Mouse (Mus musculus): ENCODE data around the gene Ndufv1. TPM values are rescaled to one million over a fixed set of nuclear protein-coding genes. Genes with fewer than 3 reads are reported as not detected.

Gene Ndufv1
- polyA plus RNA-seq, 2 experiments, result 84.8 to 159 TPM

DNA sequence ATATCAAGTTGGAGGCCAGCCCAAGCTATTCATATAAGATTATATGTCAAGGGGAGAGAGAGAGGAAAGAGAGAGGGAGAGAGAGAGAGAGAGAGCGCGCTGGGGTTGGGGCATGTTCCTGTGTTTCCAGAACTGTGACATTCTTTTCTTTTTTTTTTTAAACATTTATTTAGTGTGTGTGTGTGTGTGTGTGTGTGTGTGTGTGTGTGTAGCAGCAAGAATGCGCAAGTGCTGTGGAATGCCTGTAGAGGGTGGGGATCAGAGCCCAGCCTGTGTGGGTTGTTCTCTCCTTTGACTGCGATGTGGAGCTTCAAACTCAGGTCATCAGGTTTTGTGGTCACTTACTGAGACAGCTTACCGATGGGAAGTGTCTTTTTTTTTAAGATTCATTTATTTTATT is 52.4 kb downstream of the Ndufv1 start:
- H3K4me3 ChIP-seq (ENCODE audit: insufficient read depth in 1 of 2, low read depth in 2 of 2, low read length in 2 of 2), result no peak overlapping the region
- no peak for DNase-seq (ENCODE audit: low read depth in 3 of 3, low spot score in 3 of 3)
- no peaks in the 10 kb centered on the region for H3K9me3 ChIP-seq (ENCODE audit: control insufficient read depth, low read length)
- no peaks in the 10 kb centered on the region for H3K36me3 ChIP-seq (replicated peaks; ENCODE audit: control insufficient read depth, insufficient read depth, low read depth)
- ATAC-seq (ENCODE audit: insufficient read depth), result no peak
- H3K9ac ChIP-seq (replicated peaks), result no peak overlapping the region
- H3K27me3 ChIP-seq (ENCODE audit: control insufficient read depth, insufficient read depth, low read length), result no peaks in the 10 kb centered on the region
- no peaks in the 10 kb centered on the region for H3K4me1 ChIP-seq (replicated peaks; ENCODE audit: control insufficient read depth in 2 of 2, insufficient read depth in 2 of 2, low read length in 1 of 2)
- H3K4me2 ChIP-seq (ENCODE audit: low read depth), result no peak overlapping the region
- TF ChIP-seq CTCF (IDR thresholded peaks at IDR 0.05; ENCODE audit: low read depth) (no peak), EP300 (IDR thresholded peaks at IDR 0.05; ENCODE audit: low read depth) (no peak)
- H3K27ac ChIP-seq, result no peak overlapping the region
- WGBS (ENCODE audit: insufficient replicate concordance), result 69% methylated on average over 5 of the region's 5 CpGs

DNA sequence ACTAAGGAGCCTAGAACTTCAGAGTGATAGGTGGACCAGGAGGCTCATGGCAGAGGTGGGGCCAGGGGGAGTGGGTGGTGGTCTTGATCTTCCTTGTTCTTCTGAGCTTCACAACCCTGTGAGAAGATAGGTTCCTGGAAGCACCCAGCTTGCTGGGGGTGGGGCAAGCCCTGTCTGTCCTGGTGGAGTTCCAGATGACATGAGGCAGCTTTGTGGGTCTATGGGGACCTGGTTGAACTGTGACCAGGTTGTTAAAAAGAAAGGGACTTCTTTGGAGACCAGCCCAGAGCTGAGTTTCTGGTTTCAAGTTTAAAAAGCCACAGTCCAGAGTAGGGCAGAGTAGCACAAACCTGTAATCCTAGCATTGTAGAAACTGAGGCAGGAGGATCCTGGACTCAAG is 53.6 kb downstream of the Ndufv1 start:
- Histone ChIP-seq H3K27me3 (ENCODE audit: control insufficient read depth, insufficient read depth, low read length) (no peaks in the 10 kb centered on the region), H3K9ac (replicated peaks) (no peak overlapping the region), H3K4me2 (ENCODE audit: low read depth) (no peak overlapping the region), H3K9me3 (ENCODE audit: control insufficient read depth, low read length) (no peaks in the 10 kb centered on the region), H3K27ac (no peak overlapping the region), H3K4me1 (replicated peaks; ENCODE audit: control insufficient read depth in 2 of 2, insufficient read depth in 2 of 2, low read length in 1 of 2) (no peaks in the 10 kb centered on the region), H3K36me3 (replicated peaks; ENCODE audit: control insufficient read depth, insufficient read depth, low read depth) (no peaks in the 10 kb centered on the region), H3K4me3 (ENCODE audit: insufficient read depth in 1 of 2, low read depth in 2 of 2, low read length in 2 of 2) (no peak overlapping the region)
- DNase-seq (ENCODE audit: low read depth in 3 of 3, low spot score in 3 of 3), result no peak
- ATAC-seq (ENCODE audit: insufficient read depth), result no peak
- TF ChIP-seq EP300 (IDR thresholded peaks at IDR 0.05; ENCODE audit: low read depth) (no peak), CTCF (IDR thresholded peaks at IDR 0.05; ENCODE audit: low read depth) (no peak)

DNA sequence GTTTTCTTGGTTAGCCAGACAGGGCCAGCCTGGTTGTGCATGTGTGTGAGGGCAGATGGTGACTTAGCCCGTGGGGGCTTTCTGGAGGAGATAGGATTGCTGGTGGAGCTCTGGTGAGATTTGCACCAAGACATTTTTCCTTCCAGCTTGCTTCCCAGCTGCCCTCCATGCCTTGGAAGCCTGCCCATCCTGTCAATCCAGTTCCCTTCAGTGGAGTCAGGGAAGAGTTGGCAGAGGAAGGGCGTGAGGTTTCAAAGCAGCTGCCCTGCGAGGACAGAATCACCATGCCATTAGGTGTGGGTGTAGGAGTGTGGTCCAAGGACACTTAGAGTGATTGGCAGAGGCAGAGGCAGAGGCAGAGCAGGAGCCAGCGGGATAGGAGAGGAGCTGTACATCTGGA is 54.1 kb downstream of the Ndufv1 start, which contains the start of gene Aldh3b3:
TSS of gene Aldh3b3 (plus strand) at position 176 of the 400 bp plus-strand sequence.
- Histone ChIP-seq H3K36me3 (replicated peaks; ENCODE audit: control insufficient read depth, insufficient read depth, low read depth) (no peaks in the 10 kb centered on the region), H3K27ac (no peak within 1 kb of the TSS), H3K4me3 (ENCODE audit: insufficient read depth in 1 of 2, low read depth in 2 of 2, low read length in 2 of 2) (no peak within 1 kb of the TSS), H3K9me3 (ENCODE audit: control insufficient read depth, low read length) (no peaks in the 10 kb centered on the region), H3K4me2 (ENCODE audit: low read depth) (no peak within 1 kb of the TSS), H3K27me3 (ENCODE audit: control insufficient read depth, insufficient read depth, low read length) (no peaks in the 10 kb centered on the region), H3K4me1 (replicated peaks; ENCODE audit: control insufficient read depth in 2 of 2, insufficient read depth in 2 of 2, low read length in 1 of 2) (no peaks in the 10 kb centered on the region), H3K9ac (replicated peaks) (no peak within 1 kb of the TSS)
- no peak for TF ChIP-seq CTCF (IDR thresholded peaks at IDR 0.05; ENCODE audit: low read depth)
- no peak for TF ChIP-seq EP300 (IDR thresholded peaks at IDR 0.05; ENCODE audit: low read depth)
- WGBS (ENCODE audit: insufficient replicate concordance), result 63% methylated on average over 4 of the region's 4 CpGs
- DNase-seq (ENCODE audit: low read depth in 3 of 3, low spot score in 3 of 3), result no peak
- ATAC-seq (ENCODE audit: insufficient read depth), result no peak

Other genes starting within 250 kb of the Ndufv1 start
Only the 30 nearest of the 32 such genes appear.
- 13.2 and 17.0 TPM in 2 replicates for gene Chka, start 161.0 kb downstream of the Ndufv1 start, polyA plus RNA-seq (2012; rRNA removed)
- gene Chka, start 161.0 kb downstream of the Ndufv1 start, polyA plus RNA-seq (2014; fragmentation: Nextera tagmentation; extraction: Ambion mirVana), result 10.3 and 13.1 TPM in 2 replicates
- 47.1 and 48.6 TPM in 2 replicates for gene Tcirg1, start 105.7 kb downstream of the Ndufv1 start, polyA plus RNA-seq (2012; rRNA removed)
- 15.4 and 15.6 TPM in 2 replicates for gene Tcirg1, start 105.7 kb downstream of the Ndufv1 start, polyA plus RNA-seq (2014; fragmentation: Nextera tagmentation; extraction: Ambion mirVana)
- 118 and 126 TPM in 2 replicates for gene Ndufs8, start 100.0 kb downstream of the Ndufv1 start, polyA plus RNA-seq (2012; rRNA removed)
- gene Ndufs8, start 100.0 kb downstream of the Ndufv1 start, polyA plus RNA-seq (2014; fragmentation: Nextera tagmentation; extraction: Ambion mirVana), result 209 and 219 TPM in 2 replicates
- 3.3 and 3.6 TPM in 2 replicates for gene Aldh3b1, start 83.0 kb downstream of the Ndufv1 start, polyA plus RNA-seq (2012; rRNA removed)
- gene Aldh3b1, start 83.0 kb downstream of the Ndufv1 start, polyA plus RNA-seq (2014; fragmentation: Nextera tagmentation; extraction: Ambion mirVana), result 4.9 and 5.3 TPM in 2 replicates
- 19.8 and 22.8 TPM in 2 replicates for gene Unc93b1, start 77.6 kb downstream of the Ndufv1 start, polyA plus RNA-seq (2012; rRNA removed)
- gene Unc93b1, start 77.6 kb downstream of the Ndufv1 start, polyA plus RNA-seq (2014; fragmentation: Nextera tagmentation; extraction: Ambion mirVana), result 14.7 and 15.1 TPM in 2 replicates
- 0.02 and 0.04 TPM in 2 replicates for gene Aldh3b3, start 54.2 kb downstream of the Ndufv1 start, polyA plus RNA-seq (2012; rRNA removed)
- not detected in 2 replicates for gene Aldh3b3, start 54.2 kb downstream of the Ndufv1 start, polyA plus RNA-seq (2014; fragmentation: Nextera tagmentation; extraction: Ambion mirVana)
- 0.32 and 0.33 TPM in 2 replicates for gene Aldh3b2, start 40.5 kb downstream of the Ndufv1 start, polyA plus RNA-seq (2012; rRNA removed)
- 0.48 and 0.56 TPM in 2 replicates for gene Aldh3b2, start 40.5 kb downstream of the Ndufv1 start, polyA plus RNA-seq (2014; fragmentation: Nextera tagmentation; extraction: Ambion mirVana)
- 10.8 and 11.1 TPM in 2 replicates for gene Acy3, start 26.2 kb downstream of the Ndufv1 start, polyA plus RNA-seq (2012; rRNA removed)
- gene Acy3, start 26.2 kb downstream of the Ndufv1 start, polyA plus RNA-seq (2014; fragmentation: Nextera tagmentation; extraction: Ambion mirVana), result 9.1 and 9.5 TPM in 2 replicates
- gene Tbx10, start 20.1 kb downstream of the Ndufv1 start, polyA plus RNA-seq (2012; rRNA removed), result 0.37 and 0.50 TPM in 2 replicates
- gene Tbx10, start 20.1 kb downstream of the Ndufv1 start, polyA plus RNA-seq (2014; fragmentation: Nextera tagmentation; extraction: Ambion mirVana), result 0.28 and 0.30 TPM in 2 replicates
- 2.1 and 2.9 TPM in 2 replicates for gene Nudt8, start 12.2 kb downstream of the Ndufv1 start, polyA plus RNA-seq (2012; rRNA removed)
- 14.2 and 15.2 TPM in 2 replicates for gene Nudt8, start 12.2 kb downstream of the Ndufv1 start, polyA plus RNA-seq (2014; fragmentation: Nextera tagmentation; extraction: Ambion mirVana)
- gene Gm49405, start 12.2 kb downstream of the Ndufv1 start, polyA plus RNA-seq (2012; rRNA removed), result 0.65 and 0.73 TPM in 2 replicates
- 0.25 and 0.33 TPM in 2 replicates for gene Gm49405, start 12.2 kb downstream of the Ndufv1 start, polyA plus RNA-seq (2014; fragmentation: Nextera tagmentation; extraction: Ambion mirVana)
- 1.8 and 2.2 TPM in 2 replicates for gene Doc2g, start 9.5 kb downstream of the Ndufv1 start, polyA plus RNA-seq (2012; rRNA removed)
- 0.25 and 0.45 TPM in 2 replicates for gene Doc2g, start 9.5 kb downstream of the Ndufv1 start, polyA plus RNA-seq (2014; fragmentation: Nextera tagmentation; extraction: Ambion mirVana)
- gene Gstp1, start 25.2 kb upstream of the Ndufv1 start, polyA plus RNA-seq (2012; rRNA removed), result 230 and 274 TPM in 2 replicates
- gene Gstp1, start 25.2 kb upstream of the Ndufv1 start, polyA plus RNA-seq (2014; fragmentation: Nextera tagmentation; extraction: Ambion mirVana), result 511 and 557 TPM in 2 replicates
- gene Gstp2, start 33.2 kb upstream of the Ndufv1 start, polyA plus RNA-seq (2012; rRNA removed), result 6.6 and 7.9 TPM in 2 replicates
- 6.9 and 7.3 TPM in 2 replicates for gene Gstp2, start 33.2 kb upstream of the Ndufv1 start, polyA plus RNA-seq (2014; fragmentation: Nextera tagmentation; extraction: Ambion mirVana)
- gene Gstp3, start 46.8 kb upstream of the Ndufv1 start, polyA plus RNA-seq (2012; rRNA removed), result 78.5 and 87.0 TPM in 2 replicates
- 65.7 and 69.6 TPM in 2 replicates for gene Gstp3, start 46.8 kb upstream of the Ndufv1 start, polyA plus RNA-seq (2014; fragmentation: Nextera tagmentation; extraction: Ambion mirVana)
- gene Cabp2, start 68.8 kb upstream of the Ndufv1 start, polyA plus RNA-seq (2012; rRNA removed), result 0.16 and 0.17 TPM in 2 replicates
- 0.20 and 0.44 TPM in 2 replicates for gene Cabp2, start 68.8 kb upstream of the Ndufv1 start, polyA plus RNA-seq (2014; fragmentation: Nextera tagmentation; extraction: Ambion mirVana)
- gene Cdk2ap2, start 84.4 kb upstream of the Ndufv1 start, polyA plus RNA-seq (2012; rRNA removed), result 52.5 and 64.8 TPM in 2 replicates
- 99.9 and 101 TPM in 2 replicates for gene Cdk2ap2, start 84.4 kb upstream of the Ndufv1 start, polyA plus RNA-seq (2014; fragmentation: Nextera tagmentation; extraction: Ambion mirVana)
- 6.1 and 7.1 TPM in 2 replicates for gene Pitpnm1, start 87.2 kb upstream of the Ndufv1 start, polyA plus RNA-seq (2012; rRNA removed)
- gene Pitpnm1, start 87.2 kb upstream of the Ndufv1 start, polyA plus RNA-seq (2014; fragmentation: Nextera tagmentation; extraction: Ambion mirVana), result 3.4 TPM in 2 replicates
- gene Aip, start 113.1 kb upstream of the Ndufv1 start, polyA plus RNA-seq (2012; rRNA removed), result 28.8 and 33.2 TPM in 2 replicates
- 29.4 TPM in 2 replicates for gene Aip, start 113.1 kb upstream of the Ndufv1 start, polyA plus RNA-seq (2014; fragmentation: Nextera tagmentation; extraction: Ambion mirVana)
- gene Gpr152, start 127.0 kb upstream of the Ndufv1 start, polyA plus RNA-seq (2012; rRNA removed), result not detected in 2 replicates
- not detected in 2 replicates for gene Gpr152, start 127.0 kb upstream of the Ndufv1 start, polyA plus RNA-seq (2014; fragmentation: Nextera tagmentation; extraction: Ambion mirVana)
- 0.03 and 0.15 TPM in 2 replicates for gene Cabp4, start 131.2 kb upstream of the Ndufv1 start, polyA plus RNA-seq (2012; rRNA removed)
- gene Cabp4, start 131.2 kb upstream of the Ndufv1 start, polyA plus RNA-seq (2014; fragmentation: Nextera tagmentation; extraction: Ambion mirVana), result not detected in 2 replicates
- gene Coro1b, start 135.8 kb upstream of the Ndufv1 start, polyA plus RNA-seq (2012; rRNA removed), result 57.5 and 59.2 TPM in 2 replicates
- gene Coro1b, start 135.8 kb upstream of the Ndufv1 start, polyA plus RNA-seq (2014; fragmentation: Nextera tagmentation; extraction: Ambion mirVana), result 57.5 and 62.2 TPM in 2 replicates
- gene Ptprcap, start 140.8 kb upstream of the Ndufv1 start, polyA plus RNA-seq (2012; rRNA removed), result 12.5 and 16.3 TPM in 2 replicates
- 14.4 and 17.0 TPM in 2 replicates for gene Ptprcap, start 140.8 kb upstream of the Ndufv1 start, polyA plus RNA-seq (2014; fragmentation: Nextera tagmentation; extraction: Ambion mirVana)
- gene Rps6kb2, start 150.5 kb upstream of the Ndufv1 start, polyA plus RNA-seq (2012; rRNA removed), result 17.2 and 19.2 TPM in 2 replicates
- 19.5 and 19.9 TPM in 2 replicates for gene Rps6kb2, start 150.5 kb upstream of the Ndufv1 start, polyA plus RNA-seq (2014; fragmentation: Nextera tagmentation; extraction: Ambion mirVana)
- 0.32 and 0.44 TPM in 2 replicates for gene Carns1, start 162.7 kb upstream of the Ndufv1 start, polyA plus RNA-seq (2012; rRNA removed)
- 0.18 and 0.71 TPM in 2 replicates for gene Carns1, start 162.7 kb upstream of the Ndufv1 start, polyA plus RNA-seq (2014; fragmentation: Nextera tagmentation; extraction: Ambion mirVana)
- gene Tbc1d10c, start 178.5 kb upstream of the Ndufv1 start, polyA plus RNA-seq (2012; rRNA removed), result 2.6 TPM in 2 replicates
- 2.5 and 4.0 TPM in 2 replicates for gene Tbc1d10c, start 178.5 kb upstream of the Ndufv1 start, polyA plus RNA-seq (2014; fragmentation: Nextera tagmentation; extraction: Ambion mirVana)
- gene Ppp1ca, start 179.3 kb upstream of the Ndufv1 start, polyA plus RNA-seq (2012; rRNA removed), result 203 and 214 TPM in 2 replicates
- 432 and 447 TPM in 2 replicates for gene Ppp1ca, start 179.3 kb upstream of the Ndufv1 start, polyA plus RNA-seq (2014; fragmentation: Nextera tagmentation; extraction: Ambion mirVana)
- gene Rad9a, start 188.9 kb upstream of the Ndufv1 start, polyA plus RNA-seq (2012; rRNA removed), result 20.8 and 21.4 TPM in 2 replicates
- 14.3 and 16.8 TPM in 2 replicates for gene Rad9a, start 188.9 kb upstream of the Ndufv1 start, polyA plus RNA-seq (2014; fragmentation: Nextera tagmentation; extraction: Ambion mirVana)
- 1.1 TPM in 2 replicates for gene Clcf1, start 201.4 kb upstream of the Ndufv1 start, polyA plus RNA-seq (2012; rRNA removed)
- 0.42 and 0.43 TPM in 2 replicates for gene Clcf1, start 201.4 kb upstream of the Ndufv1 start, polyA plus RNA-seq (2014; fragmentation: Nextera tagmentation; extraction: Ambion mirVana)
- not detected in 2 replicates for gene AC109138.7, start 201.6 kb upstream of the Ndufv1 start, polyA plus RNA-seq (2012; rRNA removed)
- not detected in 2 replicates for gene AC109138.7, start 201.6 kb upstream of the Ndufv1 start, polyA plus RNA-seq (2014; fragmentation: Nextera tagmentation; extraction: Ambion mirVana)